Mouse (Mus musculus): Measurements from ENCODE around the gene Atp6ap2.
"Not testable (repeated sequence)": the region's sequence is repeated elsewhere in the genome, so short reads cannot be mapped to it uniquely, and the experiment has no call there.

The Atp6ap2 gene

GRCm38 (mm10) chrX:12587192-12587957 is at the start of gene Atp6ap2:
Gene Atp6ap2 (plus strand): TSS chrX:12587801.
- peak; percentile 77 to 81 for DNase-seq (ENCODE audit: low spot score in 2 of 2)

- no peak for DNase-seq (ENCODE audit: low spot score in 2 of 2)
Measured at GRCm38 (mm10) chrX:12544417-12544816, 43.2 kb upstream of the Atp6ap2 start.

GRCm38 (mm10) chrX:12557086-12557485 is 30.5 kb upstream of the Atp6ap2 start:
- no peak for DNase-seq (ENCODE audit: low spot score in 2 of 2)

GRCm38 (mm10) chrX:12571407-12571806 is 16.2 kb upstream of the Atp6ap2 start:
- no peak for DNase-seq (ENCODE audit: low spot score in 2 of 2)

GRCm38 (mm10) chrX:12577936-12578335 is 9.7 kb upstream of the Atp6ap2 start:
- DNase-seq (ENCODE audit: low spot score in 2 of 2), result no peak

- DNase-seq (ENCODE audit: low spot score in 2 of 2), result no peak
Measured at GRCm38 (mm10) chrX:12578339-12578868, 9.2 kb upstream of the Atp6ap2 start.

- no peak for DNase-seq (ENCODE audit: low spot score in 2 of 2)
Measured at GRCm38 (mm10) chrX:12583261-12583660, 4.3 kb upstream of the Atp6ap2 start.

GRCm38 (mm10) chrX:12587958-12588355 is 356 bp downstream of the Atp6ap2 start:
- peak in 1 of 2 experiments; percentile 9 for DNase-seq (ENCODE audit: low spot score in 2 of 2)

- no peak for DNase-seq (ENCODE audit: low spot score in 2 of 2)
Measured at GRCm38 (mm10) chrX:12591401-12591943, 3.9 kb downstream of the Atp6ap2 start.

GRCm38 (mm10) chrX:12592011-12592410 is 4.4 kb downstream of the Atp6ap2 start:
- DNase-seq (ENCODE audit: low spot score in 2 of 2), result no peak

GRCm38 (mm10) chrX:12593824-12594223 is 6.2 kb downstream of the Atp6ap2 start:
- DNase-seq (ENCODE audit: low spot score in 2 of 2), result no peak

- DNase-seq (ENCODE audit: low spot score in 2 of 2), result not testable (repeated sequence)
Measured at GRCm38 (mm10) chrX:12610541-12610940, 22.9 kb downstream of the Atp6ap2 start.

GRCm38 (mm10) chrX:12611211-12611610 is 23.6 kb downstream of the Atp6ap2 start:
- DNase-seq (ENCODE audit: low spot score in 2 of 2), result no peak

- not testable (repeated sequence) for DNase-seq (ENCODE audit: low spot score in 2 of 2)
Measured at GRCm38 (mm10) chrX:12612360-12612759, 24.8 kb downstream of the Atp6ap2 start.

GRCm38 (mm10) chrX:12625131-12625530 is 37.5 kb downstream of the Atp6ap2 start:
- no peak for DNase-seq (ENCODE audit: low spot score in 2 of 2)

- no peak for DNase-seq (ENCODE audit: low spot score in 2 of 2)
Measured at GRCm38 (mm10) chrX:12644976-12645375, 57.4 kb downstream of the Atp6ap2 start.

GRCm38 (mm10) chrX:12645531-12646304 is 58.1 kb downstream of the Atp6ap2 start:
- DNase-seq (ENCODE audit: low spot score in 2 of 2), result no peak

- no peak for DNase-seq (ENCODE audit: low spot score in 2 of 2)
Measured at GRCm38 (mm10) chrX:12651906-12652305, 64.3 kb downstream of the Atp6ap2 start.

GRCm38 (mm10) chrX:12653879-12654278 is 66.3 kb downstream of the Atp6ap2 start:
- DNase-seq (ENCODE audit: low spot score in 2 of 2), result no peak
